Mouse (Mus musculus): ENCODE data around the gene Nod1. TPM values are rescaled to one million over a fixed set of nuclear protein-coding genes. Genes with fewer than 3 reads are reported as not detected.
"Not testable (repeated sequence)": the region's sequence is repeated elsewhere in the genome, so short reads cannot be mapped to it uniquely, and the experiment has no call there.

Nod1 gene
- polyA plus RNA-seq, 1 experiment from 2014 or later, result 7.8 TPM

- H3K9me3 ChIP-seq (ENCODE audit: control insufficient read depth, low read length), result 0 out of 2 replicates have a peak, but pooled peaks cover 3% of the 10 kb centered on the region
- no peak for ATAC-seq (ENCODE audit: low read depth)
- no peak overlapping the region for H3K4me3 ChIP-seq (ENCODE audit: low read depth, low read length)
- no peaks in the 10 kb centered on the region for H3K27me3 ChIP-seq (replicated peaks; ENCODE audit: control insufficient read depth, insufficient read depth, low read length)
- no peak overlapping the region for H3K9ac ChIP-seq (ENCODE audit: low read depth, low read length)
- H3K4me1 ChIP-seq (ENCODE audit: control insufficient read depth, insufficient read depth, low read length), result no peaks in the 10 kb centered on the region
- H3K36me3 ChIP-seq (ENCODE audit: control insufficient read depth, insufficient read depth, low read length), result no peaks in the 10 kb centered on the region
- H3K4me2 ChIP-seq (ENCODE audit: low read depth, low read length), result no peak overlapping the region
- DNase-seq (ENCODE audit: low spot score), result no peak
- H3K27ac ChIP-seq (replicated peaks; ENCODE audit: low read depth, low read length), result no peak overlapping the region
These were observed 16.5 kb downstream of the Nod1 start for GRCm38 (mm10) chr6:54955949-54956348.

GRCm38 (mm10) chr6:54954659-54955414 is 17.6 kb downstream of the Nod1 start:
- Histone ChIP-seq H3K4me1 (ENCODE audit: control insufficient read depth, insufficient read depth, low read length) (no peaks in the 10 kb centered on the region), H3K9ac (ENCODE audit: low read depth, low read length) (no peak overlapping the region), H3K4me2 (ENCODE audit: low read depth, low read length) (no peak overlapping the region), H3K9me3 (ENCODE audit: control insufficient read depth, low read length) (0 out of 2 replicates have a peak, but pooled peaks cover 3% of the 10 kb centered on the region), H3K27me3 (replicated peaks; ENCODE audit: control insufficient read depth, insufficient read depth, low read length) (no peaks in the 10 kb centered on the region), H3K4me3 (ENCODE audit: low read depth, low read length) (no peak overlapping the region), H3K27ac (replicated peaks; ENCODE audit: low read depth, low read length) (no peak overlapping the region), H3K36me3 (ENCODE audit: control insufficient read depth, insufficient read depth, low read length) (no peaks in the 10 kb centered on the region)
- ATAC-seq (ENCODE audit: low read depth), result no peak
- WGBS, result 84% methylated on average over 10 of the region's 10 CpGs
- DNase-seq (ENCODE audit: low spot score), result no peak

- H3K27ac ChIP-seq (replicated peaks; ENCODE audit: low read depth, low read length); H3K9ac ChIP-seq (ENCODE audit: low read depth, low read length); H3K4me2 ChIP-seq (ENCODE audit: low read depth, low read length); H3K36me3 ChIP-seq (ENCODE audit: control insufficient read depth, insufficient read depth, low read length); ATAC-seq (ENCODE audit: low read depth); H3K4me3 ChIP-seq (ENCODE audit: low read depth, low read length); H3K27me3 ChIP-seq (replicated peaks; ENCODE audit: control insufficient read depth, insufficient read depth, low read length); H3K4me1 ChIP-seq (ENCODE audit: control insufficient read depth, insufficient read depth, low read length); DNase-seq (ENCODE audit: low spot score); H3K9me3 ChIP-seq (ENCODE audit: control insufficient read depth, low read length): not testable (repeated sequence)
- WGBS, result 71% methylated on average over 4 of the region's 4 CpGs
These were observed 19.0 kb downstream of the Nod1 start for GRCm38 (mm10) chr6:54953399-54953798.

- 93% methylated on average over 3 of the region's 3 CpGs for WGBS
These were observed 19.9 kb downstream of the Nod1 start for GRCm38 (mm10) chr6:54952542-54952941.

GRCm38 (mm10) chr6:54948682-54949081 is 23.7 kb downstream of the Nod1 start:
- Histone ChIP-seq H3K4me2 (ENCODE audit: low read depth, low read length) (no peak overlapping the region), H3K4me1 (ENCODE audit: control insufficient read depth, insufficient read depth, low read length) (no peaks in the 10 kb centered on the region), H3K9ac (ENCODE audit: low read depth, low read length) (no peak overlapping the region), H3K4me3 (ENCODE audit: low read depth, low read length) (no peak overlapping the region), H3K27me3 (replicated peaks; ENCODE audit: control insufficient read depth, insufficient read depth, low read length) (peaks cover 12% of the 10 kb centered on the region), H3K27ac (replicated peaks; ENCODE audit: low read depth, low read length) (no peak overlapping the region), H3K36me3 (ENCODE audit: control insufficient read depth, insufficient read depth, low read length) (no peaks in the 10 kb centered on the region), H3K9me3 (ENCODE audit: control insufficient read depth, low read length) (0 out of 2 replicates have a peak, but pooled peaks cover 3% of the 10 kb centered on the region)
- no peak for ATAC-seq (ENCODE audit: low read depth)
- DNase-seq (ENCODE audit: low spot score), result no peak
- WGBS, result 82% methylated on average over 5 of the region's 5 CpGs

More at GRCm38 (mm10) chr6:54952542-54952941, 19.9 kb downstream of the Nod1 start:
- Histone ChIP-seq H3K36me3 (ENCODE audit: control insufficient read depth, insufficient read depth, low read length) (no peaks in the 10 kb centered on the region), H3K9ac (ENCODE audit: low read depth, low read length) (no peak overlapping the region), H3K9me3 (ENCODE audit: control insufficient read depth, low read length) (0 out of 2 replicates have a peak, but pooled peaks cover 3% of the 10 kb centered on the region), H3K27me3 (replicated peaks; ENCODE audit: control insufficient read depth, insufficient read depth, low read length) (no peaks in the 10 kb centered on the region), H3K4me1 (ENCODE audit: control insufficient read depth, insufficient read depth, low read length) (no peaks in the 10 kb centered on the region), H3K27ac (replicated peaks; ENCODE audit: low read depth, low read length) (no peak overlapping the region), H3K4me3 (ENCODE audit: low read depth, low read length) (no peak overlapping the region), H3K4me2 (ENCODE audit: low read depth, low read length) (no peak overlapping the region)
- no peak for ATAC-seq (ENCODE audit: low read depth)
- DNase-seq (ENCODE audit: low spot score), result no peak

GRCm38 (mm10) chr6:54946241-54946953 is 26.0 kb downstream of the Nod1 start:
- H3K4me1 ChIP-seq (ENCODE audit: control insufficient read depth, insufficient read depth, low read length), result no peaks in the 10 kb centered on the region
- WGBS, result 74% methylated on average over 4 of the region's 4 CpGs
- DNase-seq (ENCODE audit: low spot score), result no peak
- H3K9me3 ChIP-seq (ENCODE audit: control insufficient read depth, low read length), result no peaks in the 10 kb centered on the region
- no peak overlapping the region for H3K27ac ChIP-seq (replicated peaks; ENCODE audit: low read depth, low read length)
- no peak overlapping the region for H3K4me3 ChIP-seq (ENCODE audit: low read depth, low read length)
- ATAC-seq (ENCODE audit: low read depth), result no peak
- no peak overlapping the region for H3K4me2 ChIP-seq (ENCODE audit: low read depth, low read length)
- H3K9ac ChIP-seq (ENCODE audit: low read depth, low read length), result no peak overlapping the region
- no peaks in the 10 kb centered on the region for H3K36me3 ChIP-seq (ENCODE audit: control insufficient read depth, insufficient read depth, low read length)
- peaks cover 16% of the 10 kb centered on the region for H3K27me3 ChIP-seq (replicated peaks; ENCODE audit: control insufficient read depth, insufficient read depth, low read length)

- no peak overlapping the region for H3K27ac ChIP-seq (replicated peaks; ENCODE audit: low read depth, low read length)
- ATAC-seq (ENCODE audit: low read depth) (no peak), DNase-seq (ENCODE audit: low spot score) (no peak)
- no peak overlapping the region for H3K4me3 ChIP-seq (ENCODE audit: low read depth, low read length)
- no peaks in the 10 kb centered on the region for H3K9me3 ChIP-seq (ENCODE audit: control insufficient read depth, low read length)
- WGBS, result 87% methylated on average over 16 of the region's 16 CpGs
- no peaks in the 10 kb centered on the region for H3K36me3 ChIP-seq (ENCODE audit: control insufficient read depth, insufficient read depth, low read length)
- H3K4me2 ChIP-seq (ENCODE audit: low read depth, low read length), result no peak overlapping the region
- 0 out of 2 replicates have a peak, but pooled peaks cover 4% of the 10 kb centered on the region for H3K4me1 ChIP-seq (ENCODE audit: control insufficient read depth, insufficient read depth, low read length)
- H3K9ac ChIP-seq (ENCODE audit: low read depth, low read length), result no peak overlapping the region
- H3K27me3 ChIP-seq (replicated peaks; ENCODE audit: control insufficient read depth, insufficient read depth, low read length), result peaks cover 16% of the 10 kb centered on the region
These were observed 27.9 kb downstream of the Nod1 start for GRCm38 (mm10) chr6:54944551-54944950.

GRCm38 (mm10) chr6:54943753-54944152 is 28.7 kb downstream of the Nod1 start:
- ATAC-seq (ENCODE audit: low read depth) (no peak), DNase-seq (ENCODE audit: low spot score) (no peak)
- peaks cover 16% of the 10 kb centered on the region for H3K27me3 ChIP-seq (replicated peaks; ENCODE audit: control insufficient read depth, insufficient read depth, low read length)
- H3K4me3 ChIP-seq (ENCODE audit: low read depth, low read length), result no peak overlapping the region
- no peaks in the 10 kb centered on the region for H3K9me3 ChIP-seq (ENCODE audit: control insufficient read depth, low read length)
- no peak overlapping the region for H3K27ac ChIP-seq (replicated peaks; ENCODE audit: low read depth, low read length)
- H3K4me1 ChIP-seq (ENCODE audit: control insufficient read depth, insufficient read depth, low read length), result 0 out of 2 replicates have a peak, but pooled peaks cover 4% of the 10 kb centered on the region
- H3K4me2 ChIP-seq (ENCODE audit: low read depth, low read length), result no peak overlapping the region
- no peak overlapping the region for H3K9ac ChIP-seq (ENCODE audit: low read depth, low read length)
- H3K36me3 ChIP-seq (ENCODE audit: control insufficient read depth, insufficient read depth, low read length), result no peaks in the 10 kb centered on the region
- 60% methylated on average over 24 of the region's 24 CpGs for WGBS
